ENCODE assay signal across 9 mouse cellular contexts in genomic region chr13:63815931-63816330, GRCm38 (mm10). TPM values are rescaled to one million over a fixed set of nuclear protein-coding genes. Genes with fewer than 3 reads are reported as not detected.
DNase-seq lines count a peak whose midpoint lies in the region; ATAC-seq and TF ChIP-seq lines count a peak whose summit lies in the region.
"Had no signal": no experiment of that assay in that cellular context is flagged by ENCODE, and none has a peak within 500 bp of the region (broad histone marks: within the 10 kb centered on the region; RNA-seq: fewer than 3 reads in every experiment).

No protein-coding gene starts in this region.

- ATAC-seq in heart, embryonic 14.5 days (ENCODE audit: insufficient number of reproducible peaks, insufficient read depth, low FRiP score, low read depth) = no peak
- no peak for ATAC-seq in forebrain, embryonic 14.5 days

- H3K4me2 ChIP-seq in heart, embryonic 14.5 days (ENCODE audit: low read length) = peak overlapping the region; percentile 70
- H3K4me2 ChIP-seq in forebrain, embryonic 14.5 days (ENCODE audit: low read length) = peak overlapping the region; percentile 75

- TF ChIP-seq POLR2A in MEL (IDR thresholded peaks at IDR 0.05; ENCODE audit: control insufficient read depth in 1 of 2, insufficient read depth in 1 of 2, low read depth in 1 of 2, low read length in 2 of 2, poor library complexity in 1 of 2) = no peak

- no peak for DNase-seq in heart, postnatal 36 days
- DNase-seq in MEL (ENCODE audit: low read depth, low spot score) = peak; percentile 53
- no peak for DNase-seq in forebrain, embryonic 14.5 days (ENCODE audit: low spot score)
- no peak for DNase-seq in layer of hippocampus, postnatal 10 days (ENCODE audit: low spot score in 2 of 2)
- no peak for DNase-seq in embryo, embryonic 11 days
- no peak for DNase-seq in layer of hippocampus, adult 11-12 months (ENCODE audit: low spot score)
- DNase-seq: right cerebral cortex, postnatal 14 days had no signal

- H3K9ac ChIP-seq in heart, embryonic 14.5 days (ENCODE audit: low read length) = peak overlapping the region; percentile 82
- peak overlapping the region; percentile 86 for H3K9ac ChIP-seq in MEL (ENCODE audit: control insufficient read depth, low read depth, low read length, poor library complexity, severe bottlenecking)
- peak overlapping the region; percentile 85; the same call in 1 of the 2 replicates for H3K9ac ChIP-seq in forebrain, embryonic 14.5 days (ENCODE audit: low read length)

- no peaks in the 10 kb centered on the region for H3K9me3 ChIP-seq in heart, embryonic 14.5 days (ENCODE audit: control insufficient read depth, low read length)
- no peaks in the 10 kb centered on the region for H3K9me3 ChIP-seq in MEL (replicated peaks; ENCODE audit: insufficient read depth, low read length)
- H3K9me3 ChIP-seq in forebrain, embryonic 14.5 days (replicated peaks; ENCODE audit: control insufficient read depth, low read length) = no peaks in the 10 kb centered on the region

- no peak for TF ChIP-seq RAD21 in MEL (IDR thresholded peaks at IDR 0.05; ENCODE audit: low read depth, low read length)

- no peak for TF ChIP-seq EP300 in MEL (IDR thresholded peaks at IDR 0.05; ENCODE audit: low read depth in 1 of 2, low read length in 2 of 2)

- peaks cover 5% of the 10 kb centered on the region for H3K36me3 ChIP-seq in heart, embryonic 14.5 days (ENCODE audit: control insufficient read depth, insufficient read depth, low read length)
- peaks cover 0 to 28% of the 10 kb centered on the region in 2 experiments; a peak in 2 of 4 replicates for H3K36me3 ChIP-seq in MEL (ENCODE audit: control insufficient read depth in 1 of 2, insufficient read depth in 2 of 2, low read length in 2 of 2)
- no peaks in the 10 kb centered on the region for H3K36me3 ChIP-seq in forebrain, embryonic 14.5 days (ENCODE audit: control insufficient read depth, insufficient read depth, low read length)
- no peaks in the 10 kb centered on the region for H3K36me3 ChIP-seq in macrophage (ENCODE audit: inconsistent target)

- TF ChIP-seq CTCF in MEL (IDR thresholded peaks at IDR 0.05 in 2 of 3, conservative IDR thresholded peaks at IDR 0.05 in 1 of 3; ENCODE audit: control insufficient read depth in 1 of 3, insufficient read depth in 1 of 3, low read depth in 2 of 3, low read length in 3 of 3, poor library complexity in 1 of 3, severe bottlenecking in 1 of 3) = no peak

- no peaks in the 10 kb centered on the region for H3K27me3 ChIP-seq in heart, embryonic 14.5 days (ENCODE audit: control insufficient read depth, insufficient read depth, low read length)
- no peaks in the 10 kb centered on the region for H3K27me3 ChIP-seq in MEL (ENCODE audit: control insufficient read depth in 1 of 2, insufficient read depth in 2 of 2, low read length in 2 of 2)
- no peaks in the 10 kb centered on the region for H3K27me3 ChIP-seq in forebrain, embryonic 14.5 days (replicated peaks; ENCODE audit: control insufficient read depth, insufficient read depth, low read length)

- H3K27ac ChIP-seq in heart, embryonic 14.5 days (replicated peaks in 1 of 2; ENCODE audit: control insufficient read depth in 1 of 2, insufficient read depth in 1 of 2, low read depth in 2 of 2, low read length in 2 of 2) = no peak overlapping the region
- H3K27ac ChIP-seq in MEL (ENCODE audit: control insufficient read depth, low read depth, low read length) (no peak overlapping the region), macrophage (peak overlapping the region; percentile 40)
- no peak overlapping the region for H3K27ac ChIP-seq in forebrain, embryonic 14.5 days (ENCODE audit: low read depth, low read length)

- intact Hi-C loops in heart, postnatal 36 days (cut with DNase I) = loop anchor here (1.0 to 5.0 kb wide), 3 partner anchors 174 to 384 kb away; no protein-coding TSS in a partner anchor

- H3K79me2 ChIP-seq in MEL (ENCODE audit: control insufficient read depth, insufficient read depth, low read length, poor library complexity) = peaks cover 11% of the 10 kb centered on the region
- no peaks in the 10 kb centered on the region for H3K79me2 ChIP-seq in macrophage (ENCODE audit: inconsistent target)

- peaks cover 2 to 6% of the 10 kb centered on the region in 2 experiments; a peak in 2 of 4 replicates for H3K4me1 ChIP-seq in heart, embryonic 14.5 days (ENCODE audit: control insufficient read depth in 2 of 2, insufficient read depth in 2 of 2, low read length in 2 of 2)
- H3K4me1 ChIP-seq in MEL (ENCODE audit: control insufficient read depth in 1 of 2, insufficient read depth in 2 of 2, low read length in 2 of 2) = peaks cover 5 to 10% of the 10 kb centered on the region in 2 experiments; a peak in 3 of 4 replicates
- peaks cover 10% of the 10 kb centered on the region for H3K4me1 ChIP-seq in forebrain, embryonic 14.5 days (ENCODE audit: control insufficient read depth, insufficient read depth, low read length)

- peak overlapping the region in 1 of 2 experiments; percentile 62; a peak in 3 of 4 replicates for H3K4me3 ChIP-seq in heart, embryonic 14.5 days (ENCODE audit: control insufficient read depth in 1 of 2, insufficient read depth in 1 of 2, low read depth in 1 of 2, low read length in 2 of 2)
- H3K4me3 ChIP-seq in MEL (ENCODE audit: control insufficient read depth in 1 of 2, insufficient read depth in 1 of 2, low read depth in 2 of 2, low read length in 2 of 2) (peak overlapping the region; percentile 47 to 73), macrophage (ENCODE audit: inconsistent target) (peak overlapping the region; percentile 50)
- H3K4me3 ChIP-seq in forebrain, embryonic 14.5 days (ENCODE audit: low read depth, low read length) = peak overlapping the region; percentile 59

TF ChIP-seq in MEL, 35 proteins besides CTCF, POLR2A, EP300 and RAD21:
- no peak for TF ChIP-seq ELF1 (IDR thresholded peaks at IDR 0.05; ENCODE audit: low read depth, low read length)
- no peak for TF ChIP-seq POLR2AphosphoS5 (IDR thresholded peaks at IDR 0.05; ENCODE audit: borderline replicate concordance, low read depth, low read length)
- 0 out of 2 replicates have a peak, but pooled peaks have one; percentile 15 for TF ChIP-seq POLR2AphosphoS2 (IDR thresholded peaks at IDR 0.05; ENCODE audit: low read length)
- no peak for TF ChIP-seq ZKSCAN1 (IDR thresholded peaks at IDR 0.05; ENCODE audit: low read depth, low read length)
- no peak for TF ChIP-seq NELFE (IDR thresholded peaks at IDR 0.05; ENCODE audit: low read depth, low read length)
- TF ChIP-seq RCOR1 (IDR thresholded peaks at IDR 0.05; ENCODE audit: low read depth, low read length) = no peak

RNA-seq across cellular contexts. Expression of gene Ercc6l2, which starts 0.9 kb away (rescaled TPM):
- 13.0 and 14.3 TPM in 2 replicates for polyA plus RNA-seq in heart, embryonic 14.5 days (2014; fragmentation: Nextera tagmentation; extraction: Ambion mirVana)
- total RNA-seq in heart, postnatal 36 days (2021) = 1 to 10 TPM; 7.7 to 8.5 TPM
- 15.6 and 17.1 TPM in 2 replicates for total RNA-seq in MEL (2012; rRNA removed)
- polyA plus RNA-seq in MEL (2012; ENCODE audit: insufficient read depth in 1 of 2, insufficient read length in 2 of 2, low read depth in 1 of 2, low replicate concordance in 2 of 2, missing spikeins in 1 of 2) (10 to 100 TPM; 19.4 to 61.7 TPM), macrophage (2018) (8.7 to 16.8 TPM (median 10.7 TPM) in 3 replicates)
- polyA plus RNA-seq in forebrain, embryonic 14.5 days (2014; fragmentation: Nextera tagmentation; extraction: Ambion mirVana) = 14.7 and 17.2 TPM in 2 replicates
- total RNA-seq in macrophage (2018; cell fraction: chromatin; rRNA removed) = 10 to 100 TPM; 16.2 to 64.3 (median 39.5) TPM
- 10 to 100 TPM in 11 of 26 experiments, 1 to 10 TPM in 15; 5.6 to 15.2 (median 9.8) TPM for total RNA-seq in macrophage (2018; cell fraction: cytosol; rRNA removed)
- 10 to 100 TPM; 15.1 to 54.2 (median 29.9) TPM for total RNA-seq in macrophage (2018; cell fraction: nucleus; rRNA removed)
- total RNA-seq in layer of hippocampus, postnatal 10 days (2021) = 10 to 100 TPM; 17.1 to 21.2 TPM
